Mouse (Mus musculus): ENCODE measurements at regions not wholly inside any gene's neighbourhood (a gene's known extent, or its start where the extent isn't known, plus 50 kb on each side); places are given as distances from the start of the nearest gene placed in this dataset.

GRCm38 (mm10) chr7:124600767-124601166 lies 618.1 kb downstream of the Hs3st4 start:
- 88% methylated on average over 6 of the region's 6 CpGs for WGBS
- H3K27me3 ChIP-seq (replicated peaks; ENCODE audit: low read depth, poor library complexity, severe bottlenecking): no peaks in the 10 kb centered on the region
- H3K4me3 ChIP-seq: no peak overlapping the region
- H3K36me3 ChIP-seq (replicated peaks): no peaks in the 10 kb centered on the region
- H3K27ac ChIP-seq (replicated peaks): no peak overlapping the region
- H3K4me1 ChIP-seq: no peaks in the 10 kb centered on the region
- no peaks in the 10 kb centered on the region for H3K9me3 ChIP-seq
- no peak for DNase-seq (ENCODE audit: low spot score)

- no peak overlapping the region for H3K4me3 ChIP-seq
- no peaks in the 10 kb centered on the region for H3K36me3 ChIP-seq (replicated peaks)
Observed at GRCm38 (mm10) chr7:124604581-124604980, 621.9 kb downstream of the Hs3st4 start.

GRCm38 (mm10) chr7:124605978-124606377 lies 623.3 kb downstream of the Hs3st4 start:
- 78% methylated on average over 1 of the region's 1 CpGs for WGBS
- Histone ChIP-seq H3K27me3 (replicated peaks; ENCODE audit: low read depth, poor library complexity, severe bottlenecking) (no peaks in the 10 kb centered on the region), H3K27ac (replicated peaks) (no peak overlapping the region), H3K36me3 (replicated peaks) (no peaks in the 10 kb centered on the region), H3K4me3 (no peak overlapping the region), H3K4me1 (no peaks in the 10 kb centered on the region), H3K9me3 (no peaks in the 10 kb centered on the region)
- no peak for DNase-seq (ENCODE audit: low spot score)

More at GRCm38 (mm10) chr7:124604581-124604980, 621.9 kb downstream of the Hs3st4 start:
- H3K27me3 ChIP-seq (replicated peaks; ENCODE audit: low read depth, poor library complexity, severe bottlenecking): no peaks in the 10 kb centered on the region
- no peak overlapping the region for H3K27ac ChIP-seq (replicated peaks)
- no peaks in the 10 kb centered on the region for H3K9me3 ChIP-seq
- WGBS: 82% methylated on average over 2 of the region's 2 CpGs
- H3K4me1 ChIP-seq: no peaks in the 10 kb centered on the region
- DNase-seq (ENCODE audit: low spot score): no peak

GRCm38 (mm10) chr7:124607061-124607460 lies 624.4 kb downstream of the Hs3st4 start:
- Histone ChIP-seq H3K27me3 (replicated peaks; ENCODE audit: low read depth, poor library complexity, severe bottlenecking) (no peaks in the 10 kb centered on the region), H3K4me3 (no peak overlapping the region), H3K9me3 (no peaks in the 10 kb centered on the region), H3K36me3 (replicated peaks) (no peaks in the 10 kb centered on the region), H3K27ac (replicated peaks) (no peak overlapping the region), H3K4me1 (no peaks in the 10 kb centered on the region)
- DNase-seq (ENCODE audit: low spot score): no peak

GRCm38 (mm10) chr7:124610437-124610836 lies 627.8 kb downstream of the Hs3st4 start:
- Histone ChIP-seq H3K27me3 (replicated peaks; ENCODE audit: low read depth, poor library complexity, severe bottlenecking) (no peaks in the 10 kb centered on the region), H3K4me1 (no peaks in the 10 kb centered on the region), H3K36me3 (replicated peaks) (no peaks in the 10 kb centered on the region), H3K9me3 (no peaks in the 10 kb centered on the region), H3K4me3 (no peak overlapping the region), H3K27ac (replicated peaks) (no peak overlapping the region)
- DNase-seq (ENCODE audit: low spot score): no peak
- WGBS: 91% methylated on average over 3 of the region's 3 CpGs

- H3K36me3 ChIP-seq (replicated peaks): no peaks in the 10 kb centered on the region
- H3K4me3 ChIP-seq: no peak overlapping the region
- WGBS: 90% methylated on average over 6 of the region's 6 CpGs
- no peaks in the 10 kb centered on the region for H3K9me3 ChIP-seq
- H3K27me3 ChIP-seq (replicated peaks; ENCODE audit: low read depth, poor library complexity, severe bottlenecking): 0 out of 2 replicates have a peak, but pooled peaks cover 3% of the 10 kb centered on the region
- no peak for DNase-seq (ENCODE audit: low spot score)
- H3K27ac ChIP-seq (replicated peaks): no peak overlapping the region
- no peaks in the 10 kb centered on the region for H3K4me1 ChIP-seq
Observed at GRCm38 (mm10) chr7:124647131-124647530, 664.5 kb downstream of the Hs3st4 start.

GRCm38 (mm10) chr7:124667180-124667968 lies 684.7 kb downstream of the Hs3st4 start:
- peaks cover 5% of the 10 kb centered on the region; the same call in 1 of the 2 replicates for H3K4me1 ChIP-seq
- H3K9me3 ChIP-seq: no peaks in the 10 kb centered on the region
- no peaks in the 10 kb centered on the region for H3K27me3 ChIP-seq (replicated peaks; ENCODE audit: low read depth, poor library complexity, severe bottlenecking)
- no peak overlapping the region for H3K4me3 ChIP-seq
- DNase-seq (ENCODE audit: low spot score): no peak
- 27% methylated on average over 12 of the region's 12 CpGs for WGBS
- H3K27ac ChIP-seq (replicated peaks): no peak overlapping the region
- no peaks in the 10 kb centered on the region for H3K36me3 ChIP-seq (replicated peaks)

- H3K4me1 ChIP-seq: peaks cover 5% of the 10 kb centered on the region; the same call in 1 of the 2 replicates
- 78% methylated on average over 4 of the region's 4 CpGs for WGBS
Observed at GRCm38 (mm10) chr7:124668058-124668457, 685.4 kb downstream of the Hs3st4 start.

GRCm38 (mm10) chr7:124670477-124670876 lies 687.8 kb downstream of the Hs3st4 start:
- no peaks in the 10 kb centered on the region for H3K9me3 ChIP-seq
- 84% methylated on average over 4 of the region's 4 CpGs for WGBS
- no peak overlapping the region for H3K4me3 ChIP-seq
- no peak overlapping the region for H3K27ac ChIP-seq (replicated peaks)
- peaks cover 5% of the 10 kb centered on the region; the same call in 1 of the 2 replicates for H3K4me1 ChIP-seq
- no peak for DNase-seq (ENCODE audit: low spot score)
- H3K36me3 ChIP-seq (replicated peaks): no peaks in the 10 kb centered on the region
- no peaks in the 10 kb centered on the region for H3K27me3 ChIP-seq (replicated peaks; ENCODE audit: low read depth, poor library complexity, severe bottlenecking)

More at GRCm38 (mm10) chr7:124668058-124668457, 685.4 kb downstream of the Hs3st4 start:
- no peak for DNase-seq (ENCODE audit: low spot score)
- no peak overlapping the region for H3K4me3 ChIP-seq
- no peaks in the 10 kb centered on the region for H3K9me3 ChIP-seq
- no peaks in the 10 kb centered on the region for H3K27me3 ChIP-seq (replicated peaks; ENCODE audit: low read depth, poor library complexity, severe bottlenecking)
- no peaks in the 10 kb centered on the region for H3K36me3 ChIP-seq (replicated peaks)
- H3K27ac ChIP-seq (replicated peaks): no peak overlapping the region

- no peak for DNase-seq (ENCODE audit: low spot score)
- Histone ChIP-seq H3K27me3 (replicated peaks; ENCODE audit: low read depth, poor library complexity, severe bottlenecking) (no peaks in the 10 kb centered on the region), H3K4me1 (peaks cover 5% of the 10 kb centered on the region; the same call in 1 of the 2 replicates), H3K36me3 (replicated peaks) (no peaks in the 10 kb centered on the region), H3K4me3 (no peak overlapping the region), H3K27ac (replicated peaks) (no peak overlapping the region), H3K9me3 (no peaks in the 10 kb centered on the region)
Observed at GRCm38 (mm10) chr7:124671117-124671516, 688.4 kb downstream of the Hs3st4 start.

- H3K36me3 ChIP-seq (replicated peaks): no peaks in the 10 kb centered on the region
- WGBS: 53% methylated on average over 3 of the region's 3 CpGs
- H3K27ac ChIP-seq (replicated peaks): no peak overlapping the region
- H3K4me1 ChIP-seq: no peaks in the 10 kb centered on the region
- no peak for DNase-seq (ENCODE audit: low spot score)
- H3K9me3 ChIP-seq: no peaks in the 10 kb centered on the region
- no peak overlapping the region for H3K4me3 ChIP-seq
- H3K27me3 ChIP-seq (replicated peaks; ENCODE audit: low read depth, poor library complexity, severe bottlenecking): no peaks in the 10 kb centered on the region
Observed at GRCm38 (mm10) chr7:124676854-124677515, 694.3 kb downstream of the Hs3st4 start.

GRCm38 (mm10) chr7:124680561-124680960 lies 697.9 kb downstream of the Hs3st4 start:
- Histone ChIP-seq H3K4me3 (no peak overlapping the region), H3K27ac (replicated peaks) (no peak overlapping the region), H3K27me3 (replicated peaks; ENCODE audit: low read depth, poor library complexity, severe bottlenecking) (no peaks in the 10 kb centered on the region), H3K36me3 (replicated peaks) (no peaks in the 10 kb centered on the region), H3K9me3 (no peaks in the 10 kb centered on the region), H3K4me1 (no peaks in the 10 kb centered on the region)
- DNase-seq (ENCODE audit: low spot score): no peak

- no peak overlapping the region for H3K4me3 ChIP-seq
- no peaks in the 10 kb centered on the region for H3K9me3 ChIP-seq
- no peak for DNase-seq (ENCODE audit: low spot score)
- no peaks in the 10 kb centered on the region for H3K36me3 ChIP-seq (replicated peaks)
- no peaks in the 10 kb centered on the region for H3K4me1 ChIP-seq
- 90% methylated on average over 10 of the region's 10 CpGs for WGBS
- H3K27ac ChIP-seq (replicated peaks): no peak overlapping the region
- H3K27me3 ChIP-seq (replicated peaks; ENCODE audit: low read depth, poor library complexity, severe bottlenecking): no peaks in the 10 kb centered on the region
Observed at GRCm38 (mm10) chr7:124681212-124681611, 698.5 kb downstream of the Hs3st4 start.

Measured in embryonic facial prominence, embryonic 10.5 days (tissue).